ENCODE assay signal across 20 mouse cellular contexts in the genomic region with DNA sequence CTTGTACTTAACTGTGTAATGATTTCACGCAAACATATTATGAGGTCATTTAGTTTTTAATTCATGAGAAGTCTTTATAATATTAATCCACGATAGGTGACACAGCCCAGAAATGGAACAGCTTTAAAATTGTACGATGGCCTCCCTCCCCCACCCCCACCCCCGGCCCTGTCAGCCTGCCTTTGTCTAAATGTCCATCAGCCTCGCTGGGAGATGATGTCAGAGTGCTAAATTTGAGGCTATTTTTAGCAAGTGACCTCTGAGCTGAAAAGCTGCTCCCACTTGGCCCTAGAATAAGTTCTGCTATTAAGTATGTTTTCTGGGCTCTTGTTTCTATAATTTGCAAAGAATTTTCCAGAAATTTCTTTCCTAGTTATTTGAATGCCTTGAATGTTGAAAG.
DNase-seq lines count a peak whose midpoint lies in the region; ATAC-seq and TF ChIP-seq lines count a peak whose summit lies in the region.
"Had no signal": no experiment of that assay in that cellular context is flagged by ENCODE, and none has a peak within 500 bp of the region (broad histone marks: within the 10 kb centered on the region; RNA-seq: fewer than 3 reads in every experiment).

No protein-coding gene starts in this region.

- no peak overlapping the region for H3K4me2 ChIP-seq in forebrain, embryonic 13.5 days
- H3K4me2 ChIP-seq in forebrain, embryonic 15.5 days (replicated peaks): no peak overlapping the region
- peak overlapping the region; percentile 2; the same call in 1 of the 2 replicates for H3K4me2 ChIP-seq in heart, postnatal 0 days (ENCODE audit: low read depth, low read length)
- H3K4me2 ChIP-seq in myocyte (ENCODE audit: low read depth): peak overlapping the region; percentile 68
- H3K4me2 ChIP-seq: embryonic facial prominence, embryonic 13.5 days; hindbrain, embryonic 12.5 days; neural tube, embryonic 12.5 days had no signal

- ATAC-seq in forebrain, embryonic 13.5 days: no peak
- no peak for ATAC-seq in forebrain, embryonic 15.5 days (replicated peaks)
- ATAC-seq in heart, postnatal 0 days (ENCODE audit: insufficient read depth, low read depth): peak; percentile 57; the same call in 1 of the 2 replicates
- ATAC-seq: intestine, embryonic 16.5 days had no signal

- no peak overlapping the region for H3ac ChIP-seq in myocyte (ENCODE audit: control insufficient read depth, insufficient read length)

- H3K36me3 ChIP-seq in forebrain, embryonic 13.5 days (ENCODE audit: poor library complexity, severe bottlenecking): no peaks in the 10 kb centered on the region
- no peaks in the 10 kb centered on the region for H3K36me3 ChIP-seq in forebrain, embryonic 15.5 days
- H3K36me3 ChIP-seq in heart, postnatal 0 days (replicated peaks; ENCODE audit: control insufficient read depth, insufficient read depth, low read length): no peaks in the 10 kb centered on the region
- no peaks in the 10 kb centered on the region for H3K36me3 ChIP-seq in myocyte (ENCODE audit: control insufficient read depth, insufficient read depth)
- H3K36me3 ChIP-seq: embryonic facial prominence, embryonic 13.5 days; hindbrain, embryonic 12.5 days; neural tube, embryonic 12.5 days had no signal

- no peaks in the 10 kb centered on the region for H3K27me3 ChIP-seq in forebrain, embryonic 13.5 days
- H3K27me3 ChIP-seq in forebrain, embryonic 15.5 days: no peaks in the 10 kb centered on the region
- H3K27me3 ChIP-seq in heart, postnatal 0 days (ENCODE audit: control insufficient read depth, insufficient read depth, low read length): no peaks in the 10 kb centered on the region
- no peaks in the 10 kb centered on the region for H3K27me3 ChIP-seq in myocyte (ENCODE audit: control insufficient read depth, insufficient read depth, insufficient read length)
- H3K27me3 ChIP-seq: embryonic facial prominence, embryonic 13.5 days; hindbrain, embryonic 12.5 days; neural tube, embryonic 12.5 days had no signal

- no peak overlapping the region for H3K9ac ChIP-seq in forebrain, embryonic 13.5 days
- no peak overlapping the region for H3K9ac ChIP-seq in forebrain, embryonic 15.5 days (replicated peaks)
- H3K9ac ChIP-seq in heart, postnatal 0 days (replicated peaks; ENCODE audit: low read depth, low read length): no peak overlapping the region
- H3K9ac ChIP-seq: embryonic facial prominence, embryonic 13.5 days; hindbrain, embryonic 12.5 days; neural tube, embryonic 12.5 days had no signal

- peaks cover 22% of the 10 kb centered on the region for H3K4me1 ChIP-seq in forebrain, embryonic 13.5 days
- peaks cover 17% of the 10 kb centered on the region for H3K4me1 ChIP-seq in forebrain, embryonic 15.5 days
- H3K4me1 ChIP-seq in heart, postnatal 0 days (ENCODE audit: control insufficient read depth, insufficient read depth): peaks cover 25% of the 10 kb centered on the region

- H3K27ac ChIP-seq in forebrain, embryonic 13.5 days: 0 out of 2 replicates have a peak overlapping the region, but pooled peaks have one; percentile 23
- H3K27ac ChIP-seq in forebrain, embryonic 15.5 days (replicated peaks): no peak overlapping the region
- H3K27ac ChIP-seq in heart, postnatal 0 days (ENCODE audit: low read depth): peak overlapping the region; percentile 85
- H3K27ac ChIP-seq: embryonic facial prominence, embryonic 13.5 days; hindbrain, embryonic 12.5 days; kidney, postnatal 0 days; neural tube, embryonic 12.5 days had no signal

- no peak; the same call in 1 of the 2 replicates for TF ChIP-seq EP300 in heart, postnatal 0 days (IDR thresholded peaks at IDR 0.05; ENCODE audit: low read depth)

- 31% methylated on average over 5 of the region's 5 CpGs for WGBS in forebrain, embryonic 13.5 days
- WGBS in forebrain, embryonic 15.5 days: 29% methylated on average over 5 of the region's 5 CpGs
- 26% methylated on average over 5 of the region's 5 CpGs for WGBS in heart, postnatal 0 days

- H3K4me3 ChIP-seq in forebrain, embryonic 13.5 days: no peak overlapping the region
- H3K4me3 ChIP-seq in forebrain, embryonic 15.5 days: no peak overlapping the region
- H3K4me3 ChIP-seq in heart, postnatal 0 days (ENCODE audit: low read depth, low read length): no peak overlapping the region
- H3K4me3 ChIP-seq in myocyte: no peak overlapping the region
- H3K4me3 ChIP-seq: embryonic facial prominence, embryonic 13.5 days; hindbrain, embryonic 12.5 days; layer of hippocampus, adult 2 months; neural tube, embryonic 12.5 days had no signal

- no peak for TF ChIP-seq POLR2A in myocyte (IDR thresholded peaks at IDR 0.05; ENCODE audit: insufficient read length, low read depth)

- DNase-seq in heart, postnatal 0 days (ENCODE audit: low spot score): peak; percentile 88
- DNase-seq in heart, adult 8-10 months (ENCODE audit: low spot score): no peak
- DNase-seq in NIH3T3 (ENCODE audit: low read depth): peak; percentile 58
- no peak for DNase-seq in adrenal gland, postnatal 4 days (ENCODE audit: low spot score in 2 of 2)
- DNase-seq: adrenal gland, postnatal 10 days; cerebellum, postnatal 14 days; gastrocnemius, postnatal 10 days; lung, postnatal 4 days; midbrain, embryonic 14.5 days; right cerebral cortex, postnatal 4 days; thymus, adult 18-20 months had no signal

- H3K9me3 ChIP-seq in forebrain, embryonic 13.5 days (replicated peaks): no peaks in the 10 kb centered on the region
- no peaks in the 10 kb centered on the region for H3K9me3 ChIP-seq in forebrain, embryonic 15.5 days
- no peaks in the 10 kb centered on the region for H3K9me3 ChIP-seq in heart, postnatal 0 days (replicated peaks; ENCODE audit: control insufficient read depth, low read length)
- H3K9me3 ChIP-seq: embryonic facial prominence, embryonic 13.5 days; hindbrain, embryonic 12.5 days; neural tube, embryonic 12.5 days had no signal

- no peaks in the 10 kb centered on the region for H3K79me2 ChIP-seq in myocyte (ENCODE audit: control insufficient read depth, insufficient read depth)

- TF ChIP-seq CTCF in heart, postnatal 0 days (IDR thresholded peaks at IDR 0.05; ENCODE audit: low read depth): no peak

TF ChIP-seq in myocyte, 11 proteins besides CTCF, POLR2A, EP300 and RAD21:
- TF ChIP-seq SRF (IDR thresholded peaks at IDR 0.05; ENCODE audit: control insufficient read depth, insufficient read length, low read depth): no peak
- TF ChIP-seq MAX (IDR thresholded peaks at IDR 0.05; ENCODE audit: low read depth): no peak
- TF ChIP-seq POLR2AphosphoS2 (IDR thresholded peaks at IDR 0.05; ENCODE audit: insufficient read length, low read depth): no peak
- no peak for TF ChIP-seq CEBPB (IDR thresholded peaks at IDR 0.05; ENCODE audit: insufficient read depth, poor library complexity, severe bottlenecking)
- no peak for TF ChIP-seq MYOD1 (IDR thresholded peaks at IDR 0.05; ENCODE audit: control insufficient read depth in 1 of 3, insufficient read length in 2 of 3, low read depth in 2 of 3)
- no peak for TF ChIP-seq E2F4 (IDR thresholded peaks at IDR 0.05; ENCODE audit: insufficient read depth)
- TF ChIP-seq REST (IDR thresholded peaks at IDR 0.05; ENCODE audit: insufficient read depth, insufficient read length): no peak
- TF ChIP-seq MYOG (IDR thresholded peaks at IDR 0.05; ENCODE audit: control insufficient read depth in 1 of 3, insufficient read depth in 1 of 3, insufficient read length in 2 of 3, low read depth in 2 of 3): no peak
- no peak for TF ChIP-seq USF1 (IDR thresholded peaks at IDR 0.05; ENCODE audit: low read depth)
- TF ChIP-seq TCF12 (IDR thresholded peaks at IDR 0.05; ENCODE audit: insufficient read depth, poor library complexity, severe bottlenecking): no peak
- TF ChIP-seq TCF3 (IDR thresholded peaks at IDR 0.05; ENCODE audit: insufficient read length, low read depth): no peak

Comparison
In these comparisons a context has a peak if more than half of its experiments do, and no peak if none do; other contexts are left out.
1. DNase-seq: peak in heart, postnatal 0 days (single experiment) and NIH3T3 (single experiment); none in heart, adult 8-10 months (single experiment) and adrenal gland, postnatal 4 days (0 of 2).
2. H3K4me2 ChIP-seq: peak in heart, postnatal 0 days (single experiment) and myocyte (single experiment); none in forebrain, embryonic 13.5 days (single experiment) and forebrain, embryonic 15.5 days (single experiment).